Mouse (Mus musculus) lung, postnatal 25 days (tissue): ENCODE measurements around the gene Scfd1.

Experiments used
- DNase-seq: peaks from one replicate; pipeline ENCODE4 v3.0.0; 2022; ENCODE audit warnings: low spot score

The Scfd1 gene

DNA sequence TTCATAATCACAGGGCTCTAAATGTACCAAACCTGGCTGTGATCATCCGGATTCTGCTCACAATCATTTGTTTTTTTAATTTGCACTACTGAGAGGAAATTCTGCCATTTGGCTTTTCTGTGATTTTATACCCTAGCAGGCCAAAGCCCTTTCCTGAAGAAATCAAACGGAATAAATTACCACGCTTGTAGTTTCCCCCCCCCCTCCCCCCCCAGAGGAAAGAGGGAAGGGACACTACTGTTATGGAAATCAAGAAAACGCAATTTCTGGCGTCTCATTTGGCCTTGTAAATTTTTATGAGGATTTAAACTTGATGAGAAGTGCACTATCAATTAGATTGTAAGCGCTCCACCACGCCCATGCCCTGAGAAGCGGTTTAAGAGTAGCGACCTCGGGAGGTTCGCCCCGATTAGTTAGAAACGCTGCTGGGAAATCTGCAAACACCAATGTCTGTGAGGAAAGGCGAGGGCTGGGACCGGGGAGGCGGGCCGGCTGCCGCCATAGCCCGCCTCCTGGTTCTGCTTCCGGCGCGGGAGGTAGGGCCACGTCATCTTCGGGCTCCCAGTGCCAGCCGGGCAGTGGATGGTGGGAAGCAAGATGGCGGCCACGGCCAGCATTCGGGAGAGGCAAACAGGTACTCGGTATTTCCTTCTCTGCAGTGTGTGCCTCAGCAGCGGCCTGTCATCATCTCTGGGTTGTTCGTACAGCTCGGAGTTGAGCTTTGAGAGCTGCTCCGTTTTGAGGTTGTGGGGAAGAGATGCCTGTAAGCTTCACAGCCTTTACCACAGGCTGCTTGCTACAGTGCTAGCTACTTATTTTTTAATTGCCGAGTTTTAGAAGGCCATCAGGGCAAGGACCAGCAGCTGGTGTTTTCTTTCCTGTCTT is at the start of gene Scfd1:
Gene Scfd1 (plus strand): TSS at position 508 of the 885 bp plus-strand sequence.
- peak; percentile 94 for DNase-seq

GRCm38 (mm10) chr12:51337014-51337413 is 40.3 kb upstream of the Scfd1 start:
- DNase-seq, result no peak

DNA sequence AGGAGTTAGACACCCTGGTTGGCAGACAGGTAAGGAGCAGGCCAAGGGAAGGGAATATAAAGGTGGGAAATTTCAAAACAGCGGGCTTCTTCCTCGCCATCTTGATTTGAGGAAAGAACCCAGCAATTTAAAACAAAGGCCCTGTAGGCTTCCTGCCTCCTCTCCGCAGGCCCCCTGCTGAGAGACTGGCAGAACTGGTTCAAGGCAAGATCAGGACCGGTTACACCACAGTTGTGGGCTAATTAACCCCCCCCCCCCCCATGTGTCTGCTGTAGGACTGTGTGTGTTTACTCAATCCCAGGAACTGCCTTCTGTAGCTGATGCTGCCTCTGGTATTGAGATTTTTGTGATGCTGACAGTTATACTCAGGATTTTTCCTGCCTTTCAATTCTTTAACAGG is 31.2 kb upstream of the Scfd1 start:
- peak; percentile 21 for DNase-seq

GRCm38 (mm10) chr12:51347988-51348697 is 29.2 kb upstream of the Scfd1 start, which contains the start of gene G2e3:
Gene G2e3 (plus strand): TSS chr12:51348061.
- DNase-seq, result peak; percentile 90

DNA sequence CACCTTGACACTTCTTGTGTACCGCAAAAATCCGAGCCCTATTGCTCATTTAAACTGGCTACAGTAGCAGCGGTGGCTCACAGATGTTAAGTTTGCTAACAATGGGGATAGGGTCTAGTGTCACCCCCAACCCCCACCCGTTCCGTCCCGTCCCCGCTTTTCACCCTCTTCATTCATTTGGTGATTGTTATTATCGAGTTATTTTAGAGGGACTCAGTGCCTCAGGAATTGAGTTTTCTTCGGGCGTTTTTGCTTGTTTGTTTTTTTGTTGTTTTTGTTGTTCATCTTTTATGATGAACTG is 28.7 kb upstream of the Scfd1 start:
- DNase-seq, result no peak

DNA sequence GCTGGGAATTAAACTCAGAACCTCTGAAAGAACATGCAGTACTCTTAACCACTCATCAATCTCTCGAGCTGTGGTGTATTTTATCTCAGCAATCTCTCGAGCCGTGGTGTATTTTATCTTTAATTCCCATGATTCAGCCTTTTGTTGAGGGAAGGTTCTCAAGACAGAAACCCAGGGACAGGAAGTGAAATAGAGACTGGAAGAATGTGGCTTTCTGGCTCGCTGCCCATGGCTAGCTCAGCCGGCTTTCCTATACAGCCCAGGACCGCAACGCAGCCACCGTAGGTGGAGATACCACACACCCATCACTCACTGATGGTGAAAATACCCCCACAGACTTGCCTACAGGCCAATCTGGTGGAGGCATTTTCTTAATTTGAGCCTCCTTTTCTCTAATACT is 22.0 kb upstream of the Scfd1 start:
- DNase-seq, result no peak

DNA sequence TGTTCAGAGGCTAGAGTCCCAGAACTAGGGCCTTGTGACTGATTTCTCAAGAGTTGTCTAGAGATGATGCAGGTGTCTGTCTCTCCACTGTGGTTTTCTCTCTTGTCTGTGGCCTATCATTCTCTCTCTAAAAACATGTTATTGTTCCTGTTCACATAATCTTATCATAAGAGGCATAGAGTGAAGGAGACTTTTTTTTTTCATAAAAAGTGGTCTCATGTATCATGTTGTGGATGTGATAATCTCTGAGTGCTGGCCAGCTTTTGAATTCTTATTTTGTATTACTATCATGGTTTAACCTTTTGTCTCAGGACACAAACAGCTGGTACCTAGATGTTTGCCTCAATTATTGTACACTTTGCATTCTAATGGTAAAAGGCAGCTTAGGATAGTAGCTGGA is 16.0 kb upstream of the Scfd1 start:
- DNase-seq, result no peak

GRCm38 (mm10) chr12:51362898-51363297 is 14.4 kb upstream of the Scfd1 start:
- DNase-seq, result no peak

GRCm38 (mm10) chr12:51368504-51368903 is 8.8 kb upstream of the Scfd1 start:
- DNase-seq, result no peak

- DNase-seq, result no peak
Observed at GRCm38 (mm10) chr12:51377888-51378190, 529 bp downstream of the Scfd1 start.

GRCm38 (mm10) chr12:51399871-51400270 is 22.6 kb downstream of the Scfd1 start:
- no peak for DNase-seq

GRCm38 (mm10) chr12:51402060-51402698 is 24.9 kb downstream of the Scfd1 start:
- no peak for DNase-seq

DNA sequence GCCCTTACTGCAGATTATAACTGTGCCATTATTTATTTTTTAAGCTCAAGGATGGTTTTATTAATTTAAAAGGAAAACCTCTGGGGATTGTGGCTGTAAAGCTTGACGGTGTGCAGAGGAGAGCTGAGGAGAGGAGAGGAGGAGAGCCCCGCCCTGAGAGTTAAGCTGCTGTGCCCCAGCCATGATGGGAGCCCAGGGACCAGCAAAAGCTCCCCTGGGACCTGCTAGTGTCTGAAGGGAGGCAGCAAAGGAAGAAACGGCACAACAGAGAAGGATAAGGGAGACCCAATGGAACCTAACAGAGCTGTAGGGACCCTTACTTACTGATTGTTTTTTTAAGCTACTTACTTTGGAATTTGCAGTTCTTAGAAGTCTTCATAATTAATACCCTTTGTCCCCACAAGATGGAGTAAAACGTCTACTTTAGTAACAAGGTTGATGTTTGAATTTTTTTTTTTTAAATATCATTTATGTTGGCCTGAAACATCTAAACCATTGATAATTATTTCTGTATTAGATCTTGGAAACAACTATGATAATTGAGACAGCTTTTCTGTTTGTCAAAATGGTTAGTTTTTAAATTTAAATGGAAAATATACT is 26.8 kb downstream of the Scfd1 start:
- DNase-seq, result no peak

DNA sequence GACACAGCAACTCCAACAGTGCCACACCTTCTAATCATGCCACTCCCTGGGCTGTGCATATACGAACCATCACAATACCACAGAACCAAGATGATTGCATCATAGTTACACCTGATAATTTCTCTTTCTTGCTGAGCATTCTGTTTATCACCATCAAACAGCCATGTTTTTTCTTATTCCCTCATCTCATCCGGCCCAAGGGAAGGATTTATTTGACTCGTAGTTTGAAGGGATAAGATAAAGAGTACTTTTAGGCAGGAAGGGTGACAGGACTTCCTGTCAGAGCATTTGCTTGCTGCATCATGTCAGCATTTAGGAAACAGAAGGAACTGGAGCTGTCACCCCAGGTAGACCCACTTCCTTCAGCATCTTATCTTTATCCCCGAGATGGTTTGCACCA is 34.1 kb downstream of the Scfd1 start:
- DNase-seq, result no peak

DNA sequence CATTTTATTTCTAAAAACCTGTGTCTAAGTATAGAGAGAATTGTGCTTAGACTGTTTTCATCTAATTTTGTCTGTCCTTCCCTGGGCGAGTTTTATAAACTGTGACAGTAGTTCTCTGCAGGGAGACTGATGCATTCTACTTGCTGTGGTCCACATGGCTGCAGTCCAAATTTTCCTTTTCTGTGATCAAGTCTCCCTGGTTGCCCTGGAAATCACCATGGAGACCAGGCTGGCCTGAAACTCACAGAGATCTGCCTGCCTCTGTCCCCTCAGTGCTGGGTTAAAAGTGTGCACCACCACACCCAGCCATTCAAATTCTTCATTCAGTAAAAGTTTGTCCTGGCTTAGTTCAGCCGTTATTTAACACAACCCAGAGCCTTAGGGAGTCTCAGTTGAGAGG is 60.2 kb downstream of the Scfd1 start:
- no peak for DNase-seq

GRCm38 (mm10) chr12:51438311-51438710 is 61.0 kb downstream of the Scfd1 start:
- no peak for DNase-seq

GRCm38 (mm10) chr12:51449303-51449702 is 72.0 kb downstream of the Scfd1 start:
- no peak for DNase-seq

DNA sequence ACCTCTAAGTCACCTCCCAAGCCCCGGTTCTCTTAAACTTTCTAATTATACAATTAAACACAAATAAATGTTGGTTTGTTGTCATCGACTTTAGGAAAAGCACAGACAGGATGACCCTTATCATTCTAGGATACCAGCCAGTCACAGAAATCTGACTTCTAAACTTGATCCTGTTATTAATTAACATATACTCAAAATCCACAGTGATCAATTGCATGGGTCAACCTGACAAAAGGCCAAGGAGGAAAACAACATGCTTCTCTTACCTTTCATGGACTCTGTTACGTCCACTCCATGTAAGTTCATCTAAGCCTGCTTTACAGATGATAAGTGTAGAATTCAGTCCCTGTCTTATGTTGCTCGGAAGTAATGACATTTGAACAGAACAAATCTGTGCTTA is 93.6 kb downstream of the Scfd1 start:
- no peak for DNase-seq

- DNase-seq, result no peak
Observed at GRCm38 (mm10) chr12:51481246-51481645, 103.9 kb downstream of the Scfd1 start.

GRCm38 (mm10) chr12:51492040-51492439 is 114.7 kb downstream of the Scfd1 start:
- no peak for DNase-seq

DNA sequence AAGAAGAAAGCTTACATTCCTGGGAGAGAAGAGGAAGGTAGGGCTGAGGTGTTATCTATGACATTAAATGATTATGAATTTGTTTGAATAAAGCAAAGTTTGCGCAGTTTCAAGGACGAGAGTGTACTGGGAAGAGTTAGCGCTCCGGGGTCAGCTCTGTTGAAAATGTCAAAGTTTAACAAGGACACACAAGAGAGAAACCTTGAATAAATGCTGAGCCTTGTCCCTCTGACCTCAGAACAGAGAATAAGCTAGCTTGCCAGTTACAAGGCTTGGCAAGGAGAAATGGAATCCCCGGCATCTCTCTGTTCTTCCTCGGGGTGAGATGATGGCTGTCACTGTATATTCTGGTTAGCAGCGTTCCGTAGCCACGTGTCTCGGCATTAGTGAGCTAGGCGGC is 116.2 kb downstream of the Scfd1 start:
- no peak for DNase-seq

GRCm38 (mm10) chr12:51494641-51495040 is 117.3 kb downstream of the Scfd1 start:
- no peak for DNase-seq
